Mouse (Mus musculus) ES-Bruce4 (cell line): ENCODE measurements around the gene H2-M5. TPM values are rescaled to one million over a fixed set of nuclear protein-coding genes. Genes with fewer than 3 reads are reported as not detected.

ENCODE experiments used
- H3K27ac ChIP-seq: 2 replicates; pipeline ENCODE4 v1.5.1; 2012; ENCODE audit warnings: low read length, inconsistent platforms; ENCODE audit not compliant: insufficient read depth
- H3K27me3 ChIP-seq: 2 replicates; pipeline ENCODE4 v1.6.1; 2012; ENCODE audit warnings: mild to moderate bottlenecking, low read length, inconsistent platforms; ENCODE audit not compliant: control insufficient read depth, poor library complexity, insufficient read depth, severe bottlenecking
- H3K36me3 ChIP-seq: 2 replicates; pipeline ENCODE4 v1.6.1; 2012; ENCODE audit warnings: inconsistent platforms, mild to moderate bottlenecking, low read length, moderate library complexity; ENCODE audit not compliant: control insufficient read depth, poor library complexity, insufficient read depth, severe bottlenecking
- H3K4me1 ChIP-seq: one replicate; pipeline ENCODE4 v1.8.1; 2011; ENCODE audit warnings: low read length; ENCODE audit not compliant: control insufficient read depth, insufficient read depth
- H3K4me3 ChIP-seq: 2 replicates; pipeline ENCODE4 v1.5.1; 2011; ENCODE audit warnings: low read depth, mild to moderate bottlenecking, low read length
- H3K9ac ChIP-seq: 2 replicates; pipeline ENCODE4 v1.6.1; 2012; ENCODE audit warnings: low read depth, mild to moderate bottlenecking, inconsistent platforms; ENCODE audit not compliant: poor library complexity, severe bottlenecking
- H3K9me3 ChIP-seq: replicated peaks from 2 replicates; pipeline ENCODE4 v1.6.1; 2012; ENCODE audit warnings: mild to moderate bottlenecking, low read length, inconsistent platforms; ENCODE audit not compliant: control insufficient read depth, poor library complexity, insufficient read depth, severe bottlenecking
- CTCF ChIP-seq: IDR thresholded peaks from one replicate; pipeline ENCODE4 v1.8.1; 2011; ENCODE audit warnings: low read depth, low read length
- EP300 ChIP-seq: IDR thresholded peaks from 2 replicates; pipeline ENCODE4 v1.6.1; 2011; ENCODE audit warnings: low read depth, low read length; ENCODE audit not compliant: insufficient read depth
- POLR2A ChIP-seq: IDR thresholded peaks from one replicate; pipeline ENCODE4 v1.8.1; 2011; ENCODE audit warnings: low read length; ENCODE audit not compliant: insufficient read depth
- polyA plus RNA-seq: library from polyadenylated mRNA; stranded (reverse); fragments of >200 nt; gene quantifications from 2 replicates; pipeline ENCODE4 v1.2.4, GENCODE M21; 2011; ENCODE audit warnings: low read depth; ENCODE audit not compliant: missing spikeins, insufficient read depth, insufficient read length

Gene H2-M5
- polyA plus RNA-seq, 1 experiment, result 13.2 TPM

GRCm38 (mm10) chr17:36988475-36988874 lies 862 bp downstream of the H2-M5 start:
- TF ChIP-seq POLR2A, result no peak
- no peak for TF ChIP-seq CTCF
- no peak for TF ChIP-seq EP300
- no peaks in the 10 kb centered on the region for H3K27me3 ChIP-seq
- H3K9me3 ChIP-seq, result no peaks in the 10 kb centered on the region
- H3K27ac ChIP-seq, result peak overlapping the region; percentile 64
- H3K9ac ChIP-seq, result peak overlapping the region; percentile 60
- H3K36me3 ChIP-seq, result no peaks in the 10 kb centered on the region
- peaks cover 5% of the 10 kb centered on the region for H3K4me1 ChIP-seq
- peak overlapping the region; percentile 76 for H3K4me3 ChIP-seq

GRCm38 (mm10) chr17:36982253-36983155 lies 6.8 kb downstream of the H2-M5 start:
- Histone ChIP-seq H3K9me3 (no peaks in the 10 kb centered on the region), H3K27ac (peak overlapping the region; percentile 99), H3K4me1 (peaks cover 14% of the 10 kb centered on the region), H3K4me3 (0 out of 2 replicates have a peak overlapping the region, but pooled peaks have one; percentile 25), H3K36me3 (no peaks in the 10 kb centered on the region; the same call in 1 of the 2 replicates), H3K9ac (peak overlapping the region; percentile 40; the same call in 1 of the 2 replicates), H3K27me3 (no peaks in the 10 kb centered on the region)
- TF ChIP-seq EP300 (peak; percentile 65), POLR2A (no peak)

- Histone ChIP-seq H3K9me3 (no peaks in the 10 kb centered on the region), H3K4me1 (peaks cover 14% of the 10 kb centered on the region), H3K27me3 (no peaks in the 10 kb centered on the region), H3K36me3 (no peaks in the 10 kb centered on the region; the same call in 1 of the 2 replicates), H3K4me3 (no peak overlapping the region), H3K27ac (peak overlapping the region; percentile 99), H3K9ac (peak overlapping the region; percentile 68)
- TF ChIP-seq EP300, result no peak
- no peak for TF ChIP-seq POLR2A
- TF ChIP-seq CTCF, result no peak
Observed at GRCm38 (mm10) chr17:36981845-36982244, 7.5 kb downstream of the H2-M5 start.

GRCm38 (mm10) chr17:36981221-36981813 lies 8.0 kb downstream of the H2-M5 start, which contains the start of gene 2410137M14Rik:
TSS of gene 2410137M14Rik (minus strand) at chr17:36981237.
- Histone ChIP-seq H3K9ac (peak within 1 kb of the TSS; percentile 68), H3K4me1 (peaks cover 11% of the 10 kb centered on the region), H3K9me3 (no peaks in the 10 kb centered on the region), H3K36me3 (no peaks in the 10 kb centered on the region; the same call in 1 of the 2 replicates), H3K27ac (peak within 1 kb of the TSS; percentile 99), H3K27me3 (no peaks in the 10 kb centered on the region), H3K4me3 (peak within 1 kb of the TSS; percentile 48)
- TF ChIP-seq POLR2A (no peak), CTCF (no peak), EP300 (no peak)

DNA sequence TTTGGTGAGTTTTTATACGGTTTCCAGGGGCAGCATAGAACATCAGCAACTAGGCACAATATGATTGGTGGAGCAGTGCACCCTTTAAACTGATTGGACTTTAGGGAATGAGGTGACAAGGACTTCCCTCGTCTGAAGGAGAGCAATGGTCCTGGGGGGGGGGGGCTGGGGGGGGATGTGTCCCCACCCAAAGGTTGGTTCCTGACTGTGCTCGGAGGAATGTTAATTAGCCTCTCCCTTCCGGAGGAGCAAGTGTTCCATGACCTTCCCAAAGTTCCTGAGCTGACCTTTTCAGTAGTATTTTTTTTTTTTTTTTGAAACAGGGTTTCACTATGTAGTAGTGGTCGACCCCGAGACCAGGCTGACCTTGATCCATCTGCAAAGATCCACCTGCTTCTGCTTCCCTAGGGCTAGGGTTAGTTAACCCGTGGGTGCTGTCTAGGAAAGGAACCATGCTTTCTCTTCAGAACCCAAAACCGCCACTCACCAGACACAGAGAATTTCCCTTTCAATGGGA lies 16.0 kb downstream of the H2-M5 start:
- Histone ChIP-seq H3K9me3 (no peaks in the 10 kb centered on the region), H3K27me3 (no peaks in the 10 kb centered on the region), H3K9ac (peak overlapping the region; percentile 79), H3K4me3 (no peak overlapping the region), H3K4me1 (peaks cover 8% of the 10 kb centered on the region), H3K27ac (peak overlapping the region; percentile 99), H3K36me3 (peaks cover 7% of the 10 kb centered on the region)
- TF ChIP-seq CTCF (no peak), EP300 (peak; percentile 96)

DNA sequence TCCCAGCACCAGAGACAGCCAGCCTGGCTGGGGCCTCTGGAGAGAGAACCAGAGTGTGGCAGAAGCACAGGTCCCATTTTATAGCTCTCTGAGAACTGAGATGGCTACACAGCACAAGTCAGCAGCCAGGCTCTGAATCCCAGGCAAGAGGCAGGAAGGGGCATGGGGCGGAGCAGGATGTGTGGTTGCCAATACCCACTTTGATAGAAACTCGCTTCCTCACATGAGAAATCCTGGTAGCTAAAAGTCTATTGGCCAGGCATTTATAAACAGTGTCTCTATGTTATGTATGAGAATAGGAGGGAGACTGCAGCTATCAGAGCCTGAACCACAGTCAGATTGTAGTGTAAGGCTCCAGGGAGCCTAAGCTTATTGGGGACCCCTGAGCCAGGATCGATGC lies 16.5 kb downstream of the H2-M5 start:
- Histone ChIP-seq H3K4me3 (no peak overlapping the region), H3K4me1 (peaks cover 6% of the 10 kb centered on the region), H3K36me3 (peaks cover 9% of the 10 kb centered on the region), H3K9me3 (no peaks in the 10 kb centered on the region), H3K27ac (peak overlapping the region; percentile 99), H3K27me3 (no peaks in the 10 kb centered on the region), H3K9ac (peak overlapping the region; percentile 74)
- no peak for TF ChIP-seq EP300
- TF ChIP-seq POLR2A, result peak; percentile 43
- no peak for TF ChIP-seq CTCF
